In genomic region chr15:32233451-32233850, GRCm38 (mm10) we compare ENCODE assay signal across 40 mouse cellular contexts. TPM values are rescaled to one million over a fixed set of nuclear protein-coding genes. Genes with fewer than 3 reads are reported as not detected.
"Had no signal": no experiment of that assay in that cellular context is flagged by ENCODE, and none has a peak within 500 bp of the region (broad histone marks: within the 10 kb centered on the region; RNA-seq: fewer than 3 reads in every experiment).

No protein-coding gene starts in this region.

- H3K9me3 ChIP-seq: heart, embryonic 12.5 days; hindbrain, embryonic 13.5 days; hindbrain, embryonic 15.5 days; kidney, embryonic 15.5 days; limb, embryonic 13.5 days; limb, embryonic 15.5 days; liver, embryonic 12.5 days had no signal

- H3K27ac ChIP-seq: hindbrain, embryonic 13.5 days; hindbrain, embryonic 15.5 days; hindbrain, postnatal 0 days; kidney, embryonic 15.5 days; kidney, postnatal 0 days; limb, embryonic 13.5 days; limb, embryonic 15.5 days; liver, embryonic 12.5 days; liver, embryonic 14.5 days had no signal

- H3K36me3 ChIP-seq: heart, embryonic 12.5 days; hindbrain, embryonic 13.5 days; hindbrain, embryonic 15.5 days; kidney, embryonic 15.5 days; limb, embryonic 13.5 days; limb, embryonic 15.5 days; liver, embryonic 12.5 days had no signal

- ATAC-seq: hindbrain, postnatal 0 days had no signal

- H3K4me1 ChIP-seq: hindbrain, embryonic 13.5 days; hindbrain, embryonic 15.5 days; limb, embryonic 13.5 days; limb, embryonic 15.5 days; liver, embryonic 12.5 days had no signal

- H3K27me3 ChIP-seq: heart, embryonic 12.5 days; hindbrain, embryonic 13.5 days; hindbrain, embryonic 15.5 days; kidney, embryonic 15.5 days; limb, embryonic 13.5 days; limb, embryonic 15.5 days; liver, embryonic 12.5 days had no signal

- H3K4me3 ChIP-seq: heart, embryonic 12.5 days; hindbrain, embryonic 13.5 days; hindbrain, embryonic 15.5 days; kidney, embryonic 15.5 days; limb, embryonic 13.5 days; limb, embryonic 15.5 days; liver, embryonic 12.5 days had no signal

- H3K9ac ChIP-seq: heart, embryonic 12.5 days; hindbrain, embryonic 13.5 days; hindbrain, embryonic 15.5 days; kidney, embryonic 15.5 days; limb, embryonic 13.5 days; limb, embryonic 15.5 days; liver, embryonic 12.5 days; liver, embryonic 14.5 days had no signal

- DNase-seq: gastrocnemius, postnatal 14 days; gastrocnemius, postnatal 36 days; heart, postnatal 14 days; kidney, postnatal 14 days; layer of hippocampus, adult 9-11 months; layer of hippocampus, postnatal 36 days; left cerebral cortex, postnatal 4 days had no signal

- H3K4me2 ChIP-seq: hindbrain, embryonic 13.5 days; hindbrain, embryonic 15.5 days; kidney, embryonic 15.5 days; limb, embryonic 13.5 days; limb, embryonic 15.5 days; liver, embryonic 12.5 days had no signal

RNA-seq across cellular contexts. Expression of gene Sema5a, which starts 11.2 kb away (rescaled TPM):
- total RNA-seq: hematopoietic stem cell, adult 5-6 weeks had no signal

RNA-seq across cellular contexts. Expression of gene Tas2r119, which starts 56.4 kb away (rescaled TPM):
- total RNA-seq: gastrocnemius, adult 18-20 months; gastrocnemius, adult 8-10 months; gastrocnemius, postnatal 14 days; gastrocnemius, postnatal 36 days; heart, adult 18-20 months; heart, adult 8-10 months; heart, postnatal 14 days; heart, postnatal 36 days; hematopoietic stem cell, adult 5-6 weeks; hindbrain, postnatal 0 days; layer of hippocampus, adult 18-20 months; layer of hippocampus, adult 8-10 months; layer of hippocampus, postnatal 14 days; layer of hippocampus, postnatal 36 days; left cerebral cortex, adult 18-20 months; left cerebral cortex, adult 8-10 months; left cerebral cortex, postnatal 10 days; left cerebral cortex, postnatal 25 days; left cerebral cortex, postnatal 4 days; liver, adult 2 months had no signal
- polyA plus RNA-seq: gonadal fat pad, adult 2 months; heart, embryonic 12.5 days; heart, embryonic 14.5 days; heart, postnatal 0 days; hindbrain, embryonic 11.5 days; hindbrain, embryonic 13.5 days; hindbrain, embryonic 15.5 days; hindbrain, postnatal 0 days; intestine, embryonic 14.5 days; intestine, embryonic 16.5 days; kidney, adult 2 months; kidney, embryonic 15.5 days; kidney, postnatal 0 days; large intestine, adult 2 months; limb, embryonic 11.5 days; limb, embryonic 13.5 days; liver, adult 2 months; liver, embryonic 12.5 days; liver, embryonic 14.5 days had no signal
